Mouse (Mus musculus): ENCODE data around the gene Igf2bp2. TPM values are rescaled to one million over a fixed set of nuclear protein-coding genes. Genes with fewer than 3 reads are reported as not detected.

Gene Igf2bp2
- polyA plus RNA-seq, 1 experiment: 3.1 TPM

- TF ChIP-seq GATA1 (IDR thresholded peaks at IDR 0.05; ENCODE audit: borderline replicate concordance, low read length) (no peak), FLI1 (IDR thresholded peaks at IDR 0.05; ENCODE audit: low read length) (no peak)
- H3K4me1 ChIP-seq: peaks cover 8% of the 10 kb centered on the region
Observed at GRCm38 (mm10) chr16:22168731-22169130, 5.6 kb upstream of the Igf2bp2 start.

GRCm38 (mm10) chr16:22165556-22165955, 2.5 kb upstream of the Igf2bp2 start:
- Histone ChIP-seq H3K27me3 (replicated peaks) (peaks cover 76% of the 10 kb centered on the region), H3K4me1 (peaks cover 33% of the 10 kb centered on the region), H3K9me3 (peaks cover 26% of the 10 kb centered on the region), H3K36me3 (replicated peaks; ENCODE audit: low read length) (no peaks in the 10 kb centered on the region), H3K4me3 (replicated peaks) (no peak overlapping the region)
- TF ChIP-seq FLI1 (IDR thresholded peaks at IDR 0.05; ENCODE audit: low read length) (no peak), GATA1 (IDR thresholded peaks at IDR 0.05; ENCODE audit: borderline replicate concordance, low read length) (no peak)

More at GRCm38 (mm10) chr16:22168731-22169130, 5.6 kb upstream of the Igf2bp2 start:
- no peaks in the 10 kb centered on the region for H3K36me3 ChIP-seq (replicated peaks; ENCODE audit: low read length)
- no peak overlapping the region for H3K4me3 ChIP-seq (replicated peaks)
- peaks cover 31% of the 10 kb centered on the region for H3K9me3 ChIP-seq
- peaks cover 48% of the 10 kb centered on the region for H3K27me3 ChIP-seq (replicated peaks)

DNA sequence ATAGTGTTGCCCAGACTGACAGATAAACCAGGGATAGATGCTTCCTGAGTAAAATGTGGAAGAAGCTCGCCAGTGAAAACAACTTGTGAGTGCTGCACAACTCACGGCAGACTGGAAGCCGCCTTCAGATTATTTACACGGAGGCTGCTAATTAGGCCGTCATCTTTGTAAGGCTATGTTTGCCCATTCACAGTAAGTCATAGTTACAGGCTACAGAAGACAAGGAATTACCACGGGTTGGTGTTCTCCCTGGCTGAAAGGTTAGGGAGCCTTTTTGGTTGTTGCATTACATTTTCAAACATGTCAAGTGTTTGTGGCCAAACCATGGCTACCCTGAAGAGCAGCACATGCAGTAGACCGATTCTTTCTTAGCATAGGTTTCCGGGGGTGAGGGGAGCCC, 1.3 kb upstream of the Igf2bp2 start:
- peaks cover 16% of the 10 kb centered on the region for H3K9me3 ChIP-seq
- peaks cover 80% of the 10 kb centered on the region for H3K27me3 ChIP-seq (replicated peaks)
- H3K4me3 ChIP-seq (replicated peaks): no peak overlapping the region
- peaks cover 33% of the 10 kb centered on the region for H3K4me1 ChIP-seq
- TF ChIP-seq FLI1 (IDR thresholded peaks at IDR 0.05; ENCODE audit: low read length) (no peak), GATA1 (IDR thresholded peaks at IDR 0.05; ENCODE audit: borderline replicate concordance, low read length) (no peak)
- no peaks in the 10 kb centered on the region for H3K36me3 ChIP-seq (replicated peaks; ENCODE audit: low read length)

GRCm38 (mm10) chr16:22163456-22163851, 355 bp upstream of the Igf2bp2 start:
- Histone ChIP-seq H3K27me3 (replicated peaks) (peaks cover 84% of the 10 kb centered on the region), H3K36me3 (replicated peaks; ENCODE audit: low read length) (no peaks in the 10 kb centered on the region), H3K4me1 (peaks cover 29% of the 10 kb centered on the region), H3K9me3 (peaks cover 16% of the 10 kb centered on the region), H3K4me3 (replicated peaks) (peak overlapping the region; percentile 92)
- TF ChIP-seq GATA1 (IDR thresholded peaks at IDR 0.05; ENCODE audit: borderline replicate concordance, low read length) (no peak), FLI1 (IDR thresholded peaks at IDR 0.05; ENCODE audit: low read length) (no peak)

DNA sequence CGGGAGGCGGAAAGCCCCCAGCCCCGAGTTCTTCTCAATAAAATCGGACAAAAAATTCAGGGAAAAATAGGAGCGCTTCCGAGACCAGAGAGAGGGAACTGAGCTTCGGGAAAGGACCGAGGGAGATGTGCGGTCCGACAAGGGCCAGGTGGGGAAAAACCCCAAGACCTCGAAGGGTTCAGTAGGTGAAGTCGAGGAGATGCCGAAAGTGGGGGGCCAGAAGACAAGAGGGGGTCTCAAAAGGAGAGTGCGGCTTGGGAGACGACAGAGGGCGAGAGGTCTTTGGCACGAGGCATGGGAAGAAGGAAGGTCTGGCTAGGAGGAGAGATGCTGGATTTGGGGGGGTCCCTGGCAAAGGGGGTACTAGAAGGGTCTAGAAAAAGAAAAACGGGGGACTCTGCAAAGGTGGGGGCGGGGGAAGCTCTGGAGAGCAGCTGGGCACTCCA, 1.0 kb downstream of the Igf2bp2 start:
- no peaks in the 10 kb centered on the region for H3K36me3 ChIP-seq (replicated peaks; ENCODE audit: low read length)
- H3K4me3 ChIP-seq (replicated peaks): peak overlapping the region; percentile 92
- H3K4me1 ChIP-seq: peaks cover 26% of the 10 kb centered on the region
- peaks cover 79% of the 10 kb centered on the region for H3K27me3 ChIP-seq (replicated peaks)
- H3K9me3 ChIP-seq: peaks cover 4% of the 10 kb centered on the region; the same call in 1 of the 2 replicates
- TF ChIP-seq GATA1 (IDR thresholded peaks at IDR 0.05; ENCODE audit: borderline replicate concordance, low read length) (no peak), FLI1 (IDR thresholded peaks at IDR 0.05; ENCODE audit: low read length) (no peak)

DNA sequence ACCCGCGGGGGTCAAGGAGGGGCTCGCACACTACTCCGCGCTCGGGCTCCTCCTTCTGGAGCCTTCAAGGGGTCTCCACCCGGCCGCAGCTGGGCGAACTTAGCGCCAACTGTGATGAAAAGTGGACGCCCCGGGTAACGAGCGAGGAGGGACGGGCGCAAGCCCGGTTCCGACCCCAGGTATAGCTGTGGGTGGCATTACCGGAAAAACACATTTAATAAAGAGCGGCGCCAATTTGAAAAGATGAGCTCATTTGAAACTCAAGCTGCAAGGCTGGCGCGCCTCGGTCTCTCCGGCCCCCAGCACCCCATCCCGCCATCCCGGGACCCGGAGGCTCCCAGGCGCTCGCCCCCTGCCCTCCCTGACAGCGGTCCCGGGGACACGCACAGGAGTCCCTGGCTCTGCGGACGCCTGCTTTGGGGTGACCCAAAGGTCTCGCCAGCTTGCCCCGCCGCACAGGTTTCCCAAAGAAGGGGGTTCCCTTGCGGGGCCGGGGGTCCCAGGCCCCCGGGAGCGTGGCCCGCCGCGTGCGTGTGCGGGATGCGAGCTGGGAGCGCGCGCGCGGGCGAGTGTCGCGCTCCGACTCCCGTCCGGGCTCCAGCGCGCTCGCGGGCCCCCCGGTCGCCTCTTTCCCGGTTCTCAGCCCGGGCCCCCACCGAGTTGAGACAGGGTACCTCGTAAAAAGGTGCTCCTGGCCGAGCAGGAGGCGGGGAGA, 1.6 kb downstream of the Igf2bp2 start:
- Histone ChIP-seq H3K36me3 (replicated peaks; ENCODE audit: low read length) (no peaks in the 10 kb centered on the region), H3K9me3 (no peaks in the 10 kb centered on the region), H3K27me3 (replicated peaks) (peaks cover 73% of the 10 kb centered on the region), H3K4me1 (peaks cover 26% of the 10 kb centered on the region), H3K4me3 (replicated peaks) (peak overlapping the region; percentile 92)
- no peak for TF ChIP-seq GATA1 (IDR thresholded peaks at IDR 0.05; ENCODE audit: borderline replicate concordance, low read length)
- no peak for TF ChIP-seq FLI1 (IDR thresholded peaks at IDR 0.05; ENCODE audit: low read length)

DNA sequence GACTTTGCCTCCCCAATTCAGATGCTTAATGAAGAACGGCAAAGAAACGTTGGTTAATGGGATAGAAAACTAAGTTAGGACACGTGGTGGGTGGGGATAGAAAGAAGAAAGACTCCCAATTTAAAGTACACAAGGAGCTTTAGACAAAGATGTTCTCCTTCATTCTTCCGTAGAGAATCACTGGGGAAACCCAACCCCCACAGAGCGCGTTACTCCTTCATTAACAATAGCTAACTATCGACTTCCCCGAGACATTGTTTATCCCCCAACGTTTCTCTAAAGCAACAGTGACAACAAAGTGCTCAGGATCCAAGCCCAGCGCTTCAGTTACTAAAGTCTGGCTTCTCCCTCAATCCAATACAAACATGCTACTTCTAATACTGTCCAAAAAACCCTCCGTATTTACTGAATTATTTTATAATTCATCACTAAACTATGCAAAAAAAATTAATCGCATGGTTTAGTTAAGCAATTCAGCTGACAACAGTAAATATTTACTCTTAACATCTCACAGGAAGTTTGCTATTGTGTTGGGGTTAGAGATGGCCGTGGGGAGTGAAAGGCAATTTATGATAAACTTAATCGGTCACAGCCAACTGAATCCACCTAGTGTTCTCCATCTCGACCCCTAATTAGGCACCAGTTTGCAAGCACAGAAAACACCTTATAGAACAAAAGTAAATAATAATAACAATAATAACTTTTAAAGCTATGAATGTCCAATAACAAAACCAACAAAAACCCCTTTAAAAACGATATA, 2.5 kb downstream of the Igf2bp2 start:
- peak overlapping the region; percentile 42 for H3K4me3 ChIP-seq (replicated peaks)
- H3K9me3 ChIP-seq: no peaks in the 10 kb centered on the region
- TF ChIP-seq FLI1 (IDR thresholded peaks at IDR 0.05; ENCODE audit: low read length): no peak
- no peak for TF ChIP-seq GATA1 (IDR thresholded peaks at IDR 0.05; ENCODE audit: borderline replicate concordance, low read length)
- no peaks in the 10 kb centered on the region for H3K36me3 ChIP-seq (replicated peaks; ENCODE audit: low read length)
- peaks cover 65% of the 10 kb centered on the region for H3K27me3 ChIP-seq (replicated peaks)
- H3K4me1 ChIP-seq: peaks cover 26% of the 10 kb centered on the region

GRCm38 (mm10) chr16:22152941-22153444, 10.1 kb downstream of the Igf2bp2 start:
- Histone ChIP-seq H3K36me3 (replicated peaks; ENCODE audit: low read length) (no peaks in the 10 kb centered on the region), H3K4me1 (peaks cover 13% of the 10 kb centered on the region), H3K27me3 (replicated peaks) (peaks cover 9% of the 10 kb centered on the region), H3K9me3 (no peaks in the 10 kb centered on the region), H3K4me3 (replicated peaks) (no peak overlapping the region)
- no peak for TF ChIP-seq FLI1 (IDR thresholded peaks at IDR 0.05; ENCODE audit: low read length)
- no peak for TF ChIP-seq GATA1 (IDR thresholded peaks at IDR 0.05; ENCODE audit: borderline replicate concordance, low read length)

- H3K4me1 ChIP-seq: peaks cover 17% of the 10 kb centered on the region
- H3K4me3 ChIP-seq (replicated peaks): no peak overlapping the region
- no peaks in the 10 kb centered on the region for H3K9me3 ChIP-seq
- no peaks in the 10 kb centered on the region for H3K36me3 ChIP-seq (replicated peaks; ENCODE audit: low read length)
- H3K27me3 ChIP-seq (replicated peaks): peaks cover 19% of the 10 kb centered on the region
- no peak for TF ChIP-seq GATA1 (IDR thresholded peaks at IDR 0.05; ENCODE audit: borderline replicate concordance, low read length)
- no peak for TF ChIP-seq FLI1 (IDR thresholded peaks at IDR 0.05; ENCODE audit: low read length)
Observed at GRCm38 (mm10) chr16:22151706-22152315, 11.3 kb downstream of the Igf2bp2 start.
